Mouse (Mus musculus): ENCODE data around the gene Hist1h2bk.

DNA sequence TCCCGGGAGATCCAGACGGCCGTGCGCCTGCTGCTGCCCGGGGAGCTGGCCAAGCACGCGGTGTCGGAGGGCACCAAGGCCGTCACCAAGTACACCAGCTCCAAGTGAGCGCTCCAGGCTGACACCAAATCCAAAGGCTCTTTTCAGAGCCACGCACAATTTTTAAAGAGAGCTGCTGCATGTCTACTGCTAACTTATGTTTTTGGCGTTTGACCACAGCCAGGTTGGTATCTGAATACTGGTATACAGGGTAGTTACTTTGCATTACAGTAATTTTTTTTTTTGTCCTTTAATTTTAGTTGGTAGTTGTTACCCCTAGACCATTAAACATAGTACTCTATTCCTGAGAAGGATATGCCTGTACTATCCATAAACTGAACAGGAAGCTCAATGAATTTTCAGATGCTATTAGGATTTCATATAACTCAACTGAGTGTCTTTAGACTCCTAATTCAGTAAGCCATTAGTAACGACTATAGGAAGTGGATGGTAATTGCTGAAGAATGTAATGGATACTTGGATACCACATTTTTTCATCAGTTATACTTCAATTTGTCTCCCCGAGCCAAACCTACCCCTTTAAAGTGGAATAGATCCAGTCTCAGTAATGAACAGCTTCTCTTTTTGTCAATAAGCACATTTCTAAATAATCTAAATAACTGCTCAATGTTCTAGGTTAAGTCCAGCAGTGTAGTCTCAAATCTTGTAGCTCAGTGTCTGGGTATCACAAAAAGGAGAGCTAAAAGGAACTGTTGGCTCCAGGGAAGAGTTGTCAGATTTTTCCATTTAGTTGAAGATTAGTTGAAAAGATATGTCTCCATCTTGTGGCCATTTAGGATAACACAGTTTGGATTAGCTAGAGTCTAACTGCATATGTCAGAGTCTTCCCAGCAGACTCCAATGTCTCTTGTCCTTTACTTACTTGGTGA, 8.1 kb downstream of the Hist1h2bk start:
- TF ChIP-seq POLR2A (IDR thresholded peaks at IDR 0.05; ENCODE audit: low read depth, low read length) (no peak), CTCF (IDR thresholded peaks at IDR 0.05; ENCODE audit: extremely low read depth, insufficient read depth, insufficient read length, insufficient replicate concordance) (no peak)

All from spleen, adult 2 months (tissue).